Mouse (Mus musculus): ENCODE measurements around the gene E2f6. TPM values are rescaled to one million over a fixed set of nuclear protein-coding genes. Genes with fewer than 3 reads are reported as not detected.

E2f6 gene
- total RNA-seq, 2 experiments from 2014 or later = 67.2 to 69.3 TPM

Small RNA genes lying within 50 kb of the gene (microRNA-seq; reads per million reads assigned to microRNA genes)
- not detected for gene Gm44305

Other genes starting within 250 kb of the E2f6 start
- 100 to 1,000 TPM; 161 to 169 TPM for gene Lpin1, start 200.0 kb upstream of the E2f6 start, total RNA-seq (2021)
- 1 to 10 TPM; 7.5 to 9.9 TPM for gene Ntsr2, start 157.6 kb upstream of the E2f6 start, total RNA-seq (2021)
- gene Greb1, start 10.1 kb upstream of the E2f6 start, total RNA-seq (2021) = under 1 TPM; 0.31 TPM
- gene Rock2, start 83.9 kb downstream of the E2f6 start, total RNA-seq (2021) = 10 to 100 TPM; 72.8 to 84.7 TPM
- gene Pqlc3, start 189.4 kb downstream of the E2f6 start, total RNA-seq (2021) = 1 to 10 TPM; 2.8 to 3.3 TPM
- gene 2410004P03Rik, start 200.8 kb downstream of the E2f6 start, total RNA-seq (2021) = under 1 TPM; 0.18 to 0.25 TPM